ENCODE assay signal across 8 mouse cellular contexts in genomic region chr1:180330707-180331545, GRCm38 (mm10). TPM values are rescaled to one million over a fixed set of nuclear protein-coding genes. Genes with fewer than 3 reads are reported as not detected.
DNase-seq lines count a peak whose midpoint lies in the region; ATAC-seq and TF ChIP-seq lines count a peak whose summit lies in the region.

No protein-coding gene starts in this region.

- no peak for TF ChIP-seq POLR2A in testis, adult 2 months (IDR thresholded peaks at IDR 0.05; ENCODE audit: control insufficient read depth, low read depth, low read length)
- TF ChIP-seq POLR2A in small intestine, adult 2 months (IDR thresholded peaks at IDR 0.05; ENCODE audit: low read depth, low read length) = 0 out of 2 replicates have a peak, but pooled peaks have one; percentile 4

- H3K27me3 ChIP-seq in testis, adult 2 months (ENCODE audit: control insufficient read depth, insufficient read depth, low read length) = no peaks in the 10 kb centered on the region; the same call in 1 of the 2 replicates
- no peaks in the 10 kb centered on the region for H3K27me3 ChIP-seq in intestine, postnatal 0 days (replicated peaks; ENCODE audit: control insufficient read depth, insufficient read depth, low read length)
- H3K27me3 ChIP-seq in small intestine, adult 2 months (ENCODE audit: control insufficient read depth, insufficient read depth, low read length) = 0 out of 2 replicates have a peak, but pooled peaks cover 2% of the 10 kb centered on the region

- peak overlapping the region; percentile 91 for H3K4me3 ChIP-seq in testis, adult 2 months (ENCODE audit: control insufficient read depth, low read depth, low read length)
- peak overlapping the region; percentile 65 for H3K4me3 ChIP-seq in intestine, postnatal 0 days (ENCODE audit: low read depth, low read length)
- peak overlapping the region; percentile 72 for H3K4me3 ChIP-seq in small intestine, adult 2 months (ENCODE audit: low read depth, low read length)

- peaks cover 19% of the 10 kb centered on the region for H3K4me1 ChIP-seq in testis, adult 2 months (ENCODE audit: control insufficient read depth, insufficient read depth, low read length)
- H3K4me1 ChIP-seq in intestine, postnatal 0 days (replicated peaks; ENCODE audit: control insufficient read depth, insufficient read depth, low read length) = peaks cover 11% of the 10 kb centered on the region
- peaks cover 21% of the 10 kb centered on the region for H3K4me1 ChIP-seq in small intestine, adult 2 months (ENCODE audit: control insufficient read depth, insufficient read depth, insufficient read length, low read length)

- peak; percentile 16 for ATAC-seq in granulocyte monocyte progenitor cell, adult 5-6 weeks (replicated peaks; ENCODE audit: poor library complexity, severe bottlenecking)
- ATAC-seq in intestine, postnatal 0 days = peak; percentile 31

- TF ChIP-seq CTCF in testis, adult 2 months (IDR thresholded peaks at IDR 0.05; ENCODE audit: control insufficient read depth, insufficient read depth, insufficient replicate concordance, low read depth, low read length) = no peak
- TF ChIP-seq CTCF in intestine, postnatal 0 days (IDR thresholded peaks at IDR 0.05; ENCODE audit: low read depth) = no peak
- TF ChIP-seq CTCF in small intestine, adult 2 months (IDR thresholded peaks at IDR 0.05; ENCODE audit: extremely low read depth, insufficient read length, insufficient replicate concordance, low read depth, low read length) = no peak

- peak overlapping the region; percentile 74 for H3K9ac ChIP-seq in intestine, postnatal 0 days (ENCODE audit: low read depth, low read length)

- no peaks in the 10 kb centered on the region for H3K36me3 ChIP-seq in testis, adult 2 months (ENCODE audit: control insufficient read depth, insufficient read depth, low read length)
- 0 out of 2 replicates have a peak, but pooled peaks cover 6% of the 10 kb centered on the region for H3K36me3 ChIP-seq in intestine, postnatal 0 days (ENCODE audit: control insufficient read depth, insufficient read depth)
- no peaks in the 10 kb centered on the region; the same call in 1 of the 2 replicates for H3K36me3 ChIP-seq in small intestine, adult 2 months (ENCODE audit: control insufficient read depth, insufficient read depth, low read length)

- peak overlapping the region; percentile 94 for H3K4me2 ChIP-seq in intestine, postnatal 0 days (replicated peaks; ENCODE audit: low read depth)

- intact Hi-C loops in left cerebral cortex, postnatal 25 days (cut with DNase I) = loop anchor here (2.0 to 5.0 kb wide), 3 partner anchors 34 to 76 kb away; no protein-coding TSS in a partner anchor

- no peaks in the 10 kb centered on the region for H3K9me3 ChIP-seq in intestine, postnatal 0 days (ENCODE audit: control insufficient read depth)

- WGBS in intestine, postnatal 0 days = under 1% methylated on average over 50 of the region's 58 CpGs
- under 1% methylated on average over 58 of the region's 58 CpGs for WGBS in small intestine, adult 2 months

- DNase-seq in testis, postnatal 14 days (ENCODE audit: low spot score) = no peak
- DNase-seq in cerebellum, adult 8-10 months = peak; percentile 55
- peak; percentile 50 for DNase-seq in lung, postnatal 36 days
- DNase-seq in left cerebral cortex, postnatal 25 days (ENCODE audit: low spot score in 2 of 2) = no peak

- peak overlapping the region; percentile 87 for H3K27ac ChIP-seq in testis, adult 2 months (ENCODE audit: control insufficient read depth, insufficient read depth, low read depth, low read length)
- H3K27ac ChIP-seq in intestine, postnatal 0 days (ENCODE audit: low read depth, low read length) = peak overlapping the region; percentile 74
- peak overlapping the region; percentile 73 for H3K27ac ChIP-seq in small intestine, adult 2 months (ENCODE audit: insufficient read depth, low read depth, low read length)

RNA-seq across cellular contexts. Expression of gene Itpkb, which starts 0.6 kb away (rescaled TPM):
- polyA plus RNA-seq in testis, adult 2 months (2012; rRNA removed) = 9.9 TPM in 2 replicates
- 18.7 and 19.6 TPM in 2 replicates for total RNA-seq in granulocyte monocyte progenitor cell, adult 5-6 weeks (2014; fragmentation: Nextera tagmentation)
- 9.6 and 13.3 TPM in 2 replicates for total RNA-seq in granulocyte monocyte progenitor cell, adult 5-6 weeks (2017)
- polyA plus RNA-seq in intestine, postnatal 0 days (2015; fragmentation: Nextera tagmentation; extraction: Ambion mirVana) = 2.3 and 3.4 TPM in 2 replicates
- polyA plus RNA-seq in small intestine, adult 2 months (2012; rRNA removed) = 4.4 and 6.0 TPM in 2 replicates
- 10 to 100 TPM; 15.4 to 16.5 TPM for total RNA-seq in left cerebral cortex, postnatal 25 days (2021)

Comparison
In these comparisons a context has a peak if more than half of its experiments do, and no peak if none do; other contexts are left out.
1. DNase-seq: peak in cerebellum, adult 8-10 months (single experiment) and lung, postnatal 36 days (single experiment); none in testis, postnatal 14 days (single experiment) and left cerebral cortex, postnatal 25 days (0 of 2).
2. Peak in every context shown above with its lines, with median percentiles within 50 percentile points of each other: H3K27ac ChIP-seq and H3K4me3 ChIP-seq.